Mouse (Mus musculus): ENCODE data around the gene Cntnap1. TPM values are rescaled to one million over a fixed set of nuclear protein-coding genes. Genes with fewer than 3 reads are reported as not detected.

Gene Cntnap1
- polyA plus RNA-seq, 1 experiment: 1.4 TPM

DNA sequence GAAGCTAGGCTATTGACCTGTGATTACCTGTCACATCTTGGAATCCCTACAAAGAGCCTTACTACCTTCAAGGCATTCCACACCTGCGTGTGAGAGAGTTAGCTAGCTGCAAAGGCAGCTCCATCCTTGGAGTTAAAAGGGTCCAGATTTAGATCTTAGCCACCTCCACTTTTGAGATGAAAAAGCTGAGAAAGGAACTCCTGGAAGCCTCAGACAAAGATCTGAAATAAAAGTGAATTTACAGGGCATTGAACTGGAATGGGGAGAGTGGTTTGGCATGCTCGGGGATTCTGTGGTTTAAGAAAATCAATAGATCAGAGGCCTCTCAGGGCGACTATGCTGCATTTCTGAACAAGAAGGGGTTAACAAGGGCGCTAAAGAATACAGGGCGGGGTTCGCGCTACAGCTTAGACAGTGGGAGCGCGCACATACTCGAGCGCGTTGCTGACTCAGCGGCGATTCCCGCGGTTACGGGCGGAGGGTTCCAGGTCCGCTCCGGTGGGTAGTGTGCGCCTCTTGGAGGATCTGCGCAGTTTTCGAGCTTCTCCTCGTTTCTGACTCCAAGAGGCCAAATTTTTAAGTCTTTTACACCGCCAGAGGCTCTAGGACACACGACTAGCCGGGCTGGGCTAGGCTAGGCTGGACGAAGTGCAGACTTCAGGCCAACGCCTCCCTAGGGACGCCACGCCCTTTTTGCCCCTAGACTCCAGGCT lies 1.6 kb downstream of the Cntnap1 start:
- H3K27me3 ChIP-seq (ENCODE audit: control insufficient read depth, insufficient read depth, low read length): peaks cover 31% of the 10 kb centered on the region
- 1% methylated on average over 31 of the region's 31 CpGs for WGBS
- no peak overlapping the region; the same call in 1 of the 2 replicates for H3K27ac ChIP-seq (ENCODE audit: insufficient read depth, low read length)
- peak overlapping the region; percentile 25 for H3K4me3 ChIP-seq (ENCODE audit: extremely low read depth, insufficient read depth, insufficient read length)
- H3K36me3 ChIP-seq (ENCODE audit: control insufficient read depth, insufficient read depth, low read length): no peaks in the 10 kb centered on the region
- peaks cover 35% of the 10 kb centered on the region for H3K4me1 ChIP-seq (ENCODE audit: control insufficient read depth, insufficient read depth, insufficient read length)
- TF ChIP-seq POLR2A (IDR thresholded peaks at IDR 0.05; ENCODE audit: low read depth, low read length) (no peak), CTCF (IDR thresholded peaks at IDR 0.05; ENCODE audit: extremely low read depth, insufficient read depth, insufficient read length, insufficient replicate concordance) (no peak)
- no peak for DNase-seq (ENCODE audit: low read depth in 1 of 2, low spot score in 2 of 2)

DNA sequence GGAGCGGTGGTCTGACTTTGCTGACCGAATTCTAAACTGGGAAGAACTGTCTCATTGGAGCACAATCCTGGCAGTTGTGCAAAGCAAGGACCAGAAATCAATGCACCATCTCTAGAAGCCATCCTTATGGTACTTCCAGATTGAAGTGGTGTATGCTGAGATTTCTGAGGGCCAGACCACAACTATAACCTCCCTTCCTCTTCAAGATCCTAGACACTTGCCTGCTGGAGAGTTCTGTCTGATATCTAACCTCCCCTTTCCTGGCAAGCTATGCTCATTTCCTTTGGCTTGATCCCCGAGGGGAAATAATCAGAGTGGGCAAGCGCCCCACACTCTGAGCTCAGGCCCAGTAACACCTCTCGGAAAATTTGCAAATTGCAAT lies 2.1 kb downstream of the Cntnap1 start:
- DNase-seq (ENCODE audit: low read depth in 1 of 2, low spot score in 2 of 2): no peak
- WGBS: 9% methylated on average over 5 of the region's 5 CpGs
- Histone ChIP-seq H3K27ac (ENCODE audit: insufficient read depth, low read length) (no peak overlapping the region; the same call in 1 of the 2 replicates), H3K27me3 (ENCODE audit: control insufficient read depth, insufficient read depth, low read length) (peaks cover 31% of the 10 kb centered on the region), H3K4me3 (ENCODE audit: extremely low read depth, insufficient read depth, insufficient read length) (peak overlapping the region; percentile 25), H3K36me3 (ENCODE audit: control insufficient read depth, insufficient read depth, low read length) (no peaks in the 10 kb centered on the region), H3K4me1 (ENCODE audit: control insufficient read depth, insufficient read depth, insufficient read length) (peaks cover 35% of the 10 kb centered on the region)
- TF ChIP-seq POLR2A (IDR thresholded peaks at IDR 0.05; ENCODE audit: low read depth, low read length) (no peak), CTCF (IDR thresholded peaks at IDR 0.05; ENCODE audit: extremely low read depth, insufficient read depth, insufficient read length, insufficient replicate concordance) (no peak)

DNA sequence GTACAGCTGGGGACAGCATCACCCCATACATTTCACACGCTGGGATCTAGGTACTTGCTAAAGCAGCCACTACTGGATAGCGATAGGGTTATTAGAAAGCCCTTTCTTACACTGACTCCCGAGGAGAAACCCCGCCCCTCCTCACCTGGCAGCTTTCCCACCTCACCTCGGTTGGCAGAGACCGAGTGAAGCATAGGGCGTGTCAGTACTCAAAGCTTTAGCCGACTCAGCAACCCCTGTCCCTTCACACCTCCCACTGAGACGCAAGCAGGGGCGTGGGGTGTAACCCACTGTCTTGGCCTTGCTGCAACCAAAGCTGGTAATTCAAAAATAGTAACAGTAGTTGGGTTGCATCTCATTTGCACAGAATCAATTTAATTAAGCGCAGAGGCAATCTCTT lies 2.8 kb downstream of the Cntnap1 start:
- H3K36me3 ChIP-seq (ENCODE audit: control insufficient read depth, insufficient read depth, low read length): no peaks in the 10 kb centered on the region
- DNase-seq (ENCODE audit: low read depth in 1 of 2, low spot score in 2 of 2): no peak
- TF ChIP-seq POLR2A (IDR thresholded peaks at IDR 0.05; ENCODE audit: low read depth, low read length) (no peak), CTCF (IDR thresholded peaks at IDR 0.05; ENCODE audit: extremely low read depth, insufficient read depth, insufficient read length, insufficient replicate concordance) (no peak)
- WGBS: 14% methylated on average over 11 of the region's 11 CpGs
- no peak overlapping the region for H3K4me3 ChIP-seq (ENCODE audit: extremely low read depth, insufficient read depth, insufficient read length)
- H3K4me1 ChIP-seq (ENCODE audit: control insufficient read depth, insufficient read depth, insufficient read length): peaks cover 35% of the 10 kb centered on the region
- no peak overlapping the region for H3K27ac ChIP-seq (ENCODE audit: insufficient read depth, low read length)
- peaks cover 29% of the 10 kb centered on the region for H3K27me3 ChIP-seq (ENCODE audit: control insufficient read depth, insufficient read depth, low read length)

DNA sequence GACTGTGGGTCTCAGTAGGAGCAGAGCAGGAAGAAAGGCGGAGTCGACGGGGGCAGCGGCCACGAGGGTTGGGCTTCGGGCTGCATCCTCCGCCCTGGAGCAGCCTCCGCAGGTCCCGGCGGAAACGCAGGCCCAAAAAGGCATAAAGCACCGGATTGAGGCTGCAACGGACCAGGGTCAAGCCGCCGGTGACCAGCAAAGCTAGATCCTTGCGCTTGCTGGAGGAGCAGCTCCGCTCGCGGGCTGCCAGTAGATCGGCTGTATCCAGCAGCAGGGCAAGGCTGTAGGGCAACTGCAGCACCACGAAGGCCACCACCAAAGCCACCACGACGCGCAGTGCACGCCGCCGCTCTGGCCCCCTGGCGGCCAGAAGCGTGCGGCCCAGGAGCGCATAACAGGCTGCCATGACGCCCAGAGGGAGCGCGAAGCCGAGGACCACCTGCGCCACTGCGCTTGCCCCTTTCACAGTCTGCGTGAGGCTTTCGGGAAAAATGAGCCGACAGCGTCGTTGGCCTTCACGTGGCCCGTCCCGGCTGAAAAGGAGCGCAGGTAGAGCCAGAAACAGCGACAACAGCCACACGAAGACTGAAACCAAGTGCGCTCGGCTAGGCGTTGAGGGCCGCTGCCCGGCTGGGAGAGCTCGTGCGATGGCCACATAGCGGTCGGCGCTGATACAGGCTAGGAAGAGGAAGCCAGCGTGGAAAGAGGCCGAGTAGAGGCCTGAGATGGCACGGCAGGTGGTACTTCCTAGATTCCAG lies 3.5 kb downstream of the Cntnap1 start:
- WGBS: 3% methylated on average over 61 of the region's 61 CpGs
- TF ChIP-seq CTCF (IDR thresholded peaks at IDR 0.05; ENCODE audit: extremely low read depth, insufficient read depth, insufficient read length, insufficient replicate concordance): peak; percentile 92
- no peak for TF ChIP-seq POLR2A (IDR thresholded peaks at IDR 0.05; ENCODE audit: low read depth, low read length)
- Histone ChIP-seq H3K36me3 (ENCODE audit: control insufficient read depth, insufficient read depth, low read length) (no peaks in the 10 kb centered on the region), H3K27ac (ENCODE audit: insufficient read depth, low read length) (0 out of 2 replicates have a peak overlapping the region, but pooled peaks have one; percentile 27), H3K4me1 (ENCODE audit: control insufficient read depth, insufficient read depth, insufficient read length) (peaks cover 35% of the 10 kb centered on the region), H3K27me3 (ENCODE audit: control insufficient read depth, insufficient read depth, low read length) (peaks cover 27% of the 10 kb centered on the region), H3K4me3 (ENCODE audit: extremely low read depth, insufficient read depth, insufficient read length) (peak overlapping the region; percentile 49)
- DNase-seq (ENCODE audit: low read depth in 1 of 2, low spot score in 2 of 2): peak; percentile 62 to 71

DNA sequence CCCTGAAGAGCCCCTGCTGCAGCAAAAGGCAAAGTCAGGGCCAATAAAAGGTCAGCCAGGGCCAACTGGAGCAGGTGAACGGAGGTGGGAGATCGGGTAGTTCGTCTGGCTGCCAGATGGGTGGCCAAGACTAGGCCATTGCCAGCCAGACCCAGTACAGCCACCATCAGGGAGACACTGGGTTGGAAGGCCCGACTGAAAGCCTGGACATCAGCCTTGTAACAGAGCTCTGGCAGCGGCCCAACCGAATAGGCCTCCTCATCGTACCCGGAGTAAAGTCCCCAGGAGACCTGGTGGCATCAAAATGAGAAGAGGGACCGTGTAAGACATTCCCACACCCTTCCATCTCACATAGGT lies 4.0 kb downstream of the Cntnap1 start:
- Histone ChIP-seq H3K27me3 (ENCODE audit: control insufficient read depth, insufficient read depth, low read length) (peaks cover 26% of the 10 kb centered on the region), H3K4me1 (ENCODE audit: control insufficient read depth, insufficient read depth, insufficient read length) (peaks cover 35% of the 10 kb centered on the region), H3K36me3 (ENCODE audit: control insufficient read depth, insufficient read depth, low read length) (no peaks in the 10 kb centered on the region), H3K27ac (ENCODE audit: insufficient read depth, low read length) (0 out of 2 replicates have a peak overlapping the region, but pooled peaks have one; percentile 27), H3K4me3 (ENCODE audit: extremely low read depth, insufficient read depth, insufficient read length) (no peak overlapping the region)
- DNase-seq (ENCODE audit: low read depth in 1 of 2, low spot score in 2 of 2): no peak
- 42% methylated on average over 9 of the region's 9 CpGs for WGBS
- TF ChIP-seq POLR2A (IDR thresholded peaks at IDR 0.05; ENCODE audit: low read depth, low read length) (no peak), CTCF (IDR thresholded peaks at IDR 0.05; ENCODE audit: extremely low read depth, insufficient read depth, insufficient read length, insufficient replicate concordance) (no peak)

DNA sequence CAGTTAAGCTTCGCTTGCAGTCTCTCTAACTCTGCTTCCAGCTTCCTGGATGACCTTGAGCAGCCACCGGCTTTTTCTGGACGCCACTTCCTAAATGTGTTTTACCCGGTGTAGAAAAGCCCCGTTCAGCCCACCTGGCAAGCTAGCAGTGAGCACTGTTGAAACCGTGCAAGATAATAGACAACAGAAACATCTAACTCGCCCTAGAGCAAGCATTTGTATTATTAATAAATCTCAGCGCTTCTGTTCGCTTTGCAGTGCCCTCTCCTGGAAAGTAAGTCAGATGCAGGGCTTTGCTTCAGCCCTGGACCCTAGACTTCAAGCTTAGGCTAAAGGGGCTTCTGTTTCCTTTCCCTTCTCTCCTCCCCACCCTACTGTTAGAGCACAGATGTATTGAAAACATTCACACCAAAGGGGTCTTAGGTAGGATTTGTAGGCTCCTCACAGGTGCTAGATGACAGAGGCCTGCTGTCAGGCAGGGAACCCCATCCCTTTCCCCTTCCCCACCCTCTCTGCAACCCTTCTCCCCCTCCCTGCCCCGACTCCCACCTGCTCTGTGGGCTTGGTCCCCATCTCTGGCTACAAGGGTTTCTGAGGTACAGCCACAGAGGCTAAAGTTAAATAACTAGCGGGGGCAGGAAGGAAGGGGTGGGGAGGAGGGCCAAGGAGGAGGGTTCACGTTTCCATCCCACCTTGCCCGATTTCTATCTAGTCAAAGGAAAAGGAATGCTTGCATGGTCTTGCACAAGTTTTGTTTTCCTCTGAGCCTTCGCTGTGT lies 4.7 kb downstream of the Cntnap1 start, which contains the start of gene Ccr10:
TSS of gene Ccr10 (minus strand) at position 593 of the 778 bp plus-strand sequence.
- 18% methylated on average over 14 of the region's 14 CpGs for WGBS
- Histone ChIP-seq H3K27me3 (ENCODE audit: control insufficient read depth, insufficient read depth, low read length) (peaks cover 20% of the 10 kb centered on the region), H3K4me1 (ENCODE audit: control insufficient read depth, insufficient read depth, insufficient read length) (peaks cover 35% of the 10 kb centered on the region), H3K27ac (ENCODE audit: insufficient read depth, low read length) (0 out of 2 replicates have a peak within 1 kb of the TSS, but pooled peaks have one; percentile 27), H3K36me3 (ENCODE audit: control insufficient read depth, insufficient read depth, low read length) (no peaks in the 10 kb centered on the region), H3K4me3 (ENCODE audit: extremely low read depth, insufficient read depth, insufficient read length) (no peak within 1 kb of the TSS)
- no peak for DNase-seq (ENCODE audit: low read depth in 1 of 2, low spot score in 2 of 2)
- TF ChIP-seq POLR2A (IDR thresholded peaks at IDR 0.05; ENCODE audit: low read depth, low read length): no peak
- peak; percentile 15; the same call in 1 of the 2 replicates for TF ChIP-seq CTCF (IDR thresholded peaks at IDR 0.05; ENCODE audit: extremely low read depth, insufficient read depth, insufficient read length, insufficient replicate concordance)
